Mouse (Mus musculus) thymus, adult 2 months (tissue): ENCODE measurements around the gene Rnf39. TPM values are rescaled to one million over a fixed set of nuclear protein-coding genes. Genes with fewer than 3 reads are reported as not detected.

Experiments
- DNase-seq: peaks from one replicate; pipeline ENCODE4 v3.0.0; 2021
- H3K27ac ChIP-seq: fragments of 200-500 bp; 2 replicates; pipeline ENCODE4 v1.5.1; 2012; ENCODE audit warnings: low read length, control low read depth; ENCODE audit not compliant: control insufficient read depth, insufficient read depth
- H3K27me3 ChIP-seq: fragments of 200-500 bp; 2 replicates; pipeline ENCODE4 v1.6.1; 2012; ENCODE audit warnings: mild to moderate bottlenecking, low read length, moderate library complexity, mixed read lengths; ENCODE audit not compliant: control insufficient read depth, insufficient read depth
- H3K36me3 ChIP-seq: fragments of 200-500 bp; 2 replicates; pipeline ENCODE4 v1.6.1; 2012; ENCODE audit warnings: mild to moderate bottlenecking, low read length, moderate library complexity; ENCODE audit not compliant: control insufficient read depth, insufficient read depth
- H3K4me1 ChIP-seq: fragments of 200-500 bp; replicated peaks from 2 replicates; pipeline ENCODE4 v1.6.1; 2012; ENCODE audit warnings: low read length; ENCODE audit not compliant: control insufficient read depth, insufficient read depth
- H3K4me3 ChIP-seq: fragments of 200-500 bp; 2 replicates; pipeline ENCODE4 v1.5.1; 2012; ENCODE audit warnings: mild to moderate bottlenecking, low read length, control low read depth, moderate library complexity; ENCODE audit not compliant: control insufficient read depth, insufficient read depth
- CTCF ChIP-seq: fragments of 200-500 bp; IDR thresholded peaks from 2 replicates; pipeline ENCODE4 v1.5.1; 2012; ENCODE audit warnings: mild to moderate bottlenecking, control low read depth, low read length, moderate library complexity, borderline replicate concordance; ENCODE audit not compliant: control insufficient read depth, poor library complexity, insufficient read depth; ENCODE audit errors: extremely low read depth
- POLR2A ChIP-seq: fragments of 200-500 bp; IDR thresholded peaks from 2 replicates; pipeline ENCODE4 v1.6.1; 2012; ENCODE audit warnings: mild to moderate bottlenecking, low read length, control low read depth, moderate library complexity; ENCODE audit not compliant: control insufficient read depth, poor library complexity, insufficient read depth; ENCODE audit errors: extremely low read depth
- WGBS: fragments of 180-500 bp; shearing (Covaris S2); methylation state at CpG from one replicate; pipeline ENCODE4 v1.1.7; 2018; 5-methylcytosine and 5-hydroxymethylcytosine counted together
- polyA plus RNA-seq: library from polyadenylated mRNA; depleted of rRNA; stranded (reverse); fragments of >200 nt; gene quantifications from 2 replicates; pipeline ENCODE4 v1.2.3, GENCODE M21; 2012

Gene Rnf39
- polyA plus RNA-seq, 1 experiment: 3.8 TPM

GRCm38 (mm10) chr17:36971172-36971850 lies 28.6 kb downstream of the Rnf39 start:
- H3K27ac ChIP-seq: no peak overlapping the region
- WGBS: 33% methylated on average over 6 of the region's 6 CpGs
- no peak for DNase-seq
- H3K4me3 ChIP-seq: no peak overlapping the region
- H3K4me1 ChIP-seq: peaks cover 13% of the 10 kb centered on the region
- H3K27me3 ChIP-seq: no peaks in the 10 kb centered on the region
- no peaks in the 10 kb centered on the region for H3K36me3 ChIP-seq
- TF ChIP-seq CTCF (no peak), POLR2A (no peak)

GRCm38 (mm10) chr17:36972791-36973190 lies 30.1 kb downstream of the Rnf39 start:
- no peak overlapping the region for H3K4me3 ChIP-seq
- DNase-seq: peak; percentile 37
- TF ChIP-seq CTCF: no peak
- H3K27ac ChIP-seq: no peak overlapping the region
- H3K27me3 ChIP-seq: no peaks in the 10 kb centered on the region
- H3K36me3 ChIP-seq: no peaks in the 10 kb centered on the region
- WGBS: 29% methylated on average over 3 of the region's 3 CpGs
- peaks cover 13% of the 10 kb centered on the region for H3K4me1 ChIP-seq

- H3K4me1 ChIP-seq: peaks cover 13% of the 10 kb centered on the region
Observed at GRCm38 (mm10) chr17:36973271-36973787, 30.6 kb downstream of the Rnf39 start.

GRCm38 (mm10) chr17:36981221-36981813 lies 38.6 kb downstream of the Rnf39 start, which contains the start of gene 2410137M14Rik:
TSS of gene 2410137M14Rik (minus strand) at chr17:36981237.
- 59% methylated on average over 18 of the region's 18 CpGs for WGBS
- TF ChIP-seq CTCF: no peak
- TF ChIP-seq POLR2A: no peak
- H3K27ac ChIP-seq: no peak within 1 kb of the TSS
- DNase-seq: no peak
- H3K27me3 ChIP-seq: no peaks in the 10 kb centered on the region
- no peaks in the 10 kb centered on the region for H3K36me3 ChIP-seq
- no peak within 1 kb of the TSS for H3K4me3 ChIP-seq
- H3K4me1 ChIP-seq: peaks cover 2% of the 10 kb centered on the region; the same call in 1 of the 2 replicates

More at GRCm38 (mm10) chr17:36973271-36973787, 30.6 kb downstream of the Rnf39 start:
- no peaks in the 10 kb centered on the region for H3K36me3 ChIP-seq
- DNase-seq: no peak
- TF ChIP-seq POLR2A: no peak
- TF ChIP-seq CTCF: no peak
- no peaks in the 10 kb centered on the region for H3K27me3 ChIP-seq
- WGBS: 80% methylated on average over 8 of the region's 8 CpGs
- H3K4me3 ChIP-seq: no peak overlapping the region
- no peak overlapping the region for H3K27ac ChIP-seq

- H3K27ac ChIP-seq: no peak overlapping the region
- no peak for TF ChIP-seq CTCF
- H3K4me3 ChIP-seq: no peak overlapping the region
Observed at GRCm38 (mm10) chr17:36981845-36982244, 39.1 kb downstream of the Rnf39 start.

GRCm38 (mm10) chr17:36982253-36983155 lies 39.8 kb downstream of the Rnf39 start:
- Histone ChIP-seq H3K4me1 (peaks cover 2% of the 10 kb centered on the region; the same call in 1 of the 2 replicates), H3K27ac (no peak overlapping the region), H3K36me3 (no peaks in the 10 kb centered on the region), H3K4me3 (no peak overlapping the region), H3K27me3 (no peaks in the 10 kb centered on the region)
- TF ChIP-seq CTCF (no peak), POLR2A (no peak)
- no peak for DNase-seq
- WGBS: 37% methylated on average over 5 of the region's 5 CpGs

More at GRCm38 (mm10) chr17:36981845-36982244, 39.1 kb downstream of the Rnf39 start:
- WGBS: 68% methylated on average over 4 of the region's 4 CpGs
- DNase-seq: no peak
- H3K27me3 ChIP-seq: no peaks in the 10 kb centered on the region
- H3K4me1 ChIP-seq: peaks cover 2% of the 10 kb centered on the region; the same call in 1 of the 2 replicates
- no peaks in the 10 kb centered on the region for H3K36me3 ChIP-seq
